Mouse (Mus musculus) embryo, embryonic 11.5 days (tissue): Measurements from ENCODE around the gene 0610012G03Rik.
"Not testable (repeated sequence)": the region's sequence is repeated elsewhere in the genome, so short reads cannot be mapped to it uniquely, and the experiment has no call there.

ENCODE experiments used
- DNase-seq: peaks from one replicate; pipeline ENCODE4 v3.0.0-alpha.2; 2012; ENCODE audit warnings: low read depth, low spot score

Gene 0610012G03Rik

DNA sequence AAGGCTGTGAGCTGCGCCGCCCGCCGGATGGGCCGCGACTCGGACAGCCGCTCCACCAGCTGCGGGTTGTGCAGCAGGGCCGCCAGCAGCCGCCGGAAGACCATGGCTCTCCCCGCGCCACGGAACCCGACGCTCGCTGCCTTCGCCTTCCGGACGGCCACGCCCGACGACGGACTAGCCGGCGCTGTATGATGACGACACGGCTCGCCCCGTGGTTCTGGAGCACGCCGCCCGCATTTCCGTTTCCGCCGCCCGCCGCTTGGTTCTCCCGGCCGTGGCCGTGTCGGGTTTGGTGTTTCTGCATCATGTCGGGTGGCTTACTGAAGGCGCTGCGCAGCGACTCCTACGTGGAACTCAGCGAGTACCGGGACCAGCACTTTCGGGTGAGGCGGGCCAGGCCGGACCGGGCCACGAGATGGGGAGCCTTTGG is at the start of gene 0610012G03Rik, which contains the start of gene Ncbp2:
TSS of gene 0610012G03Rik (minus strand) at position 150 of the 430 bp plus-strand sequence.
TSS of gene Ncbp2 (plus strand) at position 169 of the 430 bp plus-strand sequence.
- peak; percentile 93 for DNase-seq

DNA sequence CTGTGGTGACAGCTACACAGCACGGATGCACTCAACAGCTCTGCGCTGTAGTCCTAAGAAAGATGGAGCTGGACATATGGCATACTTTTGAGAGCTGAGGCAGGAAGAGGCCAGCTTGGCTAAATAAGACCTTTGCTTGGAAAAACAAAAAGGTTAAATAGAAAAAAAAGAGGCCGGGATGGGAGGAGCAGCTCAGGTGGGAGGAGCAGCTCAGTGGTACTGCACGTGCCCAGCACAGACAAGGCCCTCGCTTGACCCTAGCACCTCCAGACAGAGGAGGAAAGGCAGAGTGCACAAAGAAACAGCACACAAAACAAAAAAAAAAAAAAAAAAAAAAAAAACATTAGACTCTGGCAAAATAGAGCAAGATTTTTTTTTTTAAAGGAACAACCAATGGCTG is 48.1 kb upstream of the 0610012G03Rik start:
- no peak for DNase-seq

DNA sequence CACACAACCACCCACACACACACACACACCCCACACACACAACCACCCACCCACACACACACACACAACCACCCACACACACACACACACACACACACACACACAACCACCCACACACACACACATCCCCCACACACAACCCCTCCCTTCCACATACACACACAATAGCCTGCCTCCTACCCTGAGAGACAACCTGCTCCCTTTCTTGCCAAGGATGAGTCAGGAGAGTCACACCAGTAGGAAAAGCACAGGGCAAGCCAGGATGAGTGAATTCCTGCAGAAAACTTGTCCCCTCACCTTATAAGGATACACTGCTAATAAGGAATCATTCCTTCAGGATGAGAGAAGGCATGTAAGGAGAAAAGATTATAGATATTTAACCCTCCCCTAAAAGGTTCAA is 45.7 kb upstream of the 0610012G03Rik start:
- no peak for DNase-seq

DNA sequence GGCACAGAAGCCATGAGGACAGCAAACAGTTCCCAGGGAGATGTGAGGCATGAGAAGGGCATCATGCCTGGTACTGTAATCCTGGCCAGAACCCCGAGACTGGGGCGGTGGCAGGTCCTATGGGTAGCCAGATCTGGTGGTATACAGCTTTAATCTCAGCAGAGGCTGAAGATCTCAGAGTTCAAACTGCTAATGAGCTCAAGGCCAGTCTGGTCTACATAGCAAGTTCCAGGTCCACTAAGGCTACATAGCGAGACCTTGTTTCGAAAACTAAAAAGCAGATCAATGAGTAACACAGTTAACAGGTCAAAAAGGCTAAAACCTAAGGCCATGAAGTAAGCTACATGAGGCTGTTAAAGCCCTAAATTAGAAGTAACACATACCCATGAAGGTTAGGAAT is 44.9 kb upstream of the 0610012G03Rik start:
- no peak for DNase-seq

DNA sequence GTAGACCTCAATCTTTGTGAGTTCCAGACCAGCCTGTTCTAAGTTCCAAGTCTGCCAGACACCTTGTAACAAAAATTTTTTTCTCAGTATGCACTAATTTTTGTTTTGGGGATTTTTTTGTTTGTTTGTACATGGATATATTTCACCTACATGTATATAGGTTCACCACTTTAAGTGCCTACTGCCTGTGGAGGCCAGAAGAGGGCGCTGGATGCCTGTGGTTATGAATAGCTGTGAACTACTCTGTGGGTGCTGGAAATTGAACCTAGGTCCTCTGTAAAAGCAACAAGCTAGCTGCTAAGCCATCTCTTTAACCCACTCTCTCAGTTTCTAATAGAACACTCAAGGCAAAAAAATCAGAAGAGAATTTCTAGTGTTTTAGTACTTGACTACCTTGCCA is 43.7 kb upstream of the 0610012G03Rik start:
- no peak for DNase-seq

DNA sequence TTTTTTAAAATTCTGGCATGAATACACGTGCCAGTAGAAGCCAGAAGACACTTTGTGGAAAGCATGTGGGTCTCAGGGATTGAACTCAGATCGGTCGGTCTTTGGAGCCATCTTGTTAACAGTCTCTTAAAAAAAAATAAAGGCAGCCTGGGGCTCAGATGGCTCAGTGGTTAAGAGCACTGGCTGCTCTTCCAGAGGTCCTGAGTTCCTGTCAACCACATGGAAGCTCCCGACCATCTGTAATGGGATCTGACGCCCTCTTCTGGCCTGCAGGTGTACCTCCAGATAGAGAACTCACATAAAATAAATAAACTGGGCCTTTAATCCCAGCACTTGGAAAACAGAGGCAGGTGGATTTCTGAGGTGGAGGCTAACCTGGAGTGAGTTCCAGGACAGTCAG is 32.7 kb upstream of the 0610012G03Rik start:
- DNase-seq = no peak

DNA sequence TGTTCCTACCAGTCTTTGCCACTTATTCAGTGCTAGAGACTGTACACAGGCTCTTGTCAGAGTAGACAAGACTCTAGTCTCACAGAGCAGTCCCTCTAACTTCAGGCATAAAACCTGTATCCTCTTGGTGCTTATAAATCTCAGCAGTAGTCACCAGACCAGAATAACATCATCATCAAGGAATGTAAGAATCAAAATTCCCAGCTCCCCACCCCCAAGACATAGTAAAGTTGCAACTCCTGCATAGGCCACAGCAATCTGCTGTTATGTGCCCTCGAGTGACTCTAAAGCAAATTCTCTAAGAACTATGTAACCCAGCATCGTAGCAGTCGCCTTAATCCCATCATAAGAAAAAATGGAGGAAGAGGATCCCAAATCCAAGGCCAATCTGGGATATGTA is 31.2 kb upstream of the 0610012G03Rik start:
- DNase-seq = no peak

DNA sequence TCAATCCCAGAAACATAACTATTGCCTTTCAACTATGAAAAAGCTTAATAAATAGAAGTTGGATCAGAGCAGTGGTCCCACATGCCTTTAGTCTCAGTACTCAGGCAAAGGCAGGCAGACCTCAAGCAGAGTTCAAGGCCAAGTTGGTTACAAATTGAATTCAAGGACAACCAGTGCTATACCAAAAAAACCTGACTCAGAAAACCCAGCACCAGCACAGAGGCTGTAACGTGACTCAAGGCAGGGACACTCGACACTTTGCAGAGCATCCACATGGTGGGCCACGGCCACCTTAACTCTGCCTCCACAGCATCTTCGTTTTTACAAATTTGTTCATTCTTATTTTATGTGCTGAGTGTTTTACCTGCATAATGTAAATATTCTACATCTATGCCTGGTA is 27.0 kb upstream of the 0610012G03Rik start:
- no peak for DNase-seq

DNA sequence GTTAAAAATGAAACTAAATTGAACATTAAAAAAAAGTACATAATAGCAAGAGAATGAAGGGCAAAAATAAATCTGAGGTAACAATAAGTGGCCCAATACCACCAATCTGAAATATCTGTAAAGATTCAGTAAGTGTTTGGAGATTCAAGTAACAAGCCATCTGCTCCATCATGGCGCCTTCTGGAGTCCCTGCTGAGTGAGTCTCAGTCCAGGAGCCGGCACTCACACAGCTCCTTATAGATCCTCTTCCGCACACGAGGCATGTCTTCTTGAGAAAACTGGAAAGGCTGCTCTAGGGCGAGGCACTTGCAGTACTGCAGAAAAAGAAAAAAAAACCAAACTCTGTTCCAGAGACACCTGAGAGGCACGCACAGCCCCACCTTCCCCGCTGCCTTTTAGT is 14.9 kb upstream of the 0610012G03Rik start:
- DNase-seq = no peak

DNA sequence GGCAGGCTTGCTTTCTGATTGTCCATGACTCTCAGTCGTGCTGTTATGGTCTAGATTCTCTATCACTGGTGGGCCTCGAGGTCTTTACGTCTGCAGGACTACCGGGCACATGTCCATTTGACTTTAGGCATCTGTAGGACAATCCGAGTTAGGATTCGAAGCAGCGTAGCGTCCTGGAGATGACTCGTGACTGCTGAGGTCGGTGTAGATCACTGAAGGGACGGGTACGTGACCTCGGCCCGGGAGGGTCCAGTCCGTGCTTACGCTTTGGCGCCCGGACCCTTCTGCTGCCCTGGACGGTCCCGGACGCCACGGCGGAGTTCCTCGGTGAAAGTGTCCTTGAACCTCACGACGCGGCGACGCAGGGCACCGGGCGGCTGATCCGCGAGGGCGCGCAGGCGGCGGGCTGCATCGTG is 385 bp downstream of the 0610012G03Rik start:
- no peak for DNase-seq

DNA sequence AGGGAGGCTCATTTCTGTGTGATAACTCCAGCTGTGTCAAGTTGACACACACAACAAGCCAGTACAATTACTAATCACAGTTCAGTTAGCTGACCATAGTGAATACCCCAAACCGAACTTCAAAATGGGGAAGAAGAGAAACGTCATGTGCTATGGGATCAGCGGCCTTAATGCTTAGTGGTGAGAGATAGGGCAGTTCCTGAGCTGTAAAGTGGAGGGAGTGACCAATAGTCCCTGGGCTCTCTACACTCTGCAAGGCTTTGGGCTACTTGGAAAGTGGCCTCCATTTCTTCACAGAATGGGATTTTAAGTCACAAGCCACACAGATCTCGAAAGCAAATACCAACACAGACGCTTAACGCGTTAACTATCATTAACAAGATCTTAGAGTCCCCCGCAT is 961 bp downstream of the 0610012G03Rik start:
- DNase-seq = no peak

DNA sequence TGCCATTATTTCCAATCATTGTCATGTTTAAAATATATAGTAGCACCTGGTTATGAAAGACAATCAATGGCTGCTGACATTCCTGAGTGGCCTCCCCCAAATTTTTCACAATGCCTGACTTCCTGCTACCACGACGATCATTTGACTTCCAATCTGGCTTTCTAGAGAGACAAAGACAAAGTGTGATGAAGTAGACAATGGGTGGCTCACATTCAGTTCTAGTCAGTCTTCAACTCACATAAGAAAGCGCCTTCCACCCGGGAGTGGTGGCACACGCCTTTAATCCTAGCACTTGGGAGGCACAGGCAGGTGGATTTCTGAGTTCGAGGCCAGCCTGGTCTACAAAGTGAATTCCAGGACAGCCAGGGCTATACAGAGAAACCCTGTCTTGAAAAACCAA is 2.3 kb downstream of the 0610012G03Rik start:
- not testable (repeated sequence) for DNase-seq

DNA sequence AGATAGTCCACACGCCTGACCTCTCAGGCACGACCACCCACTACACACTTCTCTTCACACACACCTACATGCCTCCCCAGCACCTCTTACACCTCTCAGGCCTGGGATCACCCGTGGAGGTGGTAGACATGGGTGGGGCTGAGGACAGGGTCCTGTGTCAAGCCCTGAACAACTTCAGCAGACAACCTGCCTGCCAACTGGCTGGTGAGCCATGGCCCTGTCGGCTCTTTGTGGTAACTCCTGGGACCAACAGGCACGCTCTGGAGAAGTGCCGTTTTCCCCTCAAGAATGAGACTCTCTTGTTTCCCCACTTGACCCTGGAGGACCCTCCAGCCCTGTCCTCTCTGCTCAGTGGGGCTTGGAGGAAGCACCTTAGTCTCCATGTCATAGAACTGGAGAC is 2.9 kb downstream of the 0610012G03Rik start:
- DNase-seq = no peak

DNA sequence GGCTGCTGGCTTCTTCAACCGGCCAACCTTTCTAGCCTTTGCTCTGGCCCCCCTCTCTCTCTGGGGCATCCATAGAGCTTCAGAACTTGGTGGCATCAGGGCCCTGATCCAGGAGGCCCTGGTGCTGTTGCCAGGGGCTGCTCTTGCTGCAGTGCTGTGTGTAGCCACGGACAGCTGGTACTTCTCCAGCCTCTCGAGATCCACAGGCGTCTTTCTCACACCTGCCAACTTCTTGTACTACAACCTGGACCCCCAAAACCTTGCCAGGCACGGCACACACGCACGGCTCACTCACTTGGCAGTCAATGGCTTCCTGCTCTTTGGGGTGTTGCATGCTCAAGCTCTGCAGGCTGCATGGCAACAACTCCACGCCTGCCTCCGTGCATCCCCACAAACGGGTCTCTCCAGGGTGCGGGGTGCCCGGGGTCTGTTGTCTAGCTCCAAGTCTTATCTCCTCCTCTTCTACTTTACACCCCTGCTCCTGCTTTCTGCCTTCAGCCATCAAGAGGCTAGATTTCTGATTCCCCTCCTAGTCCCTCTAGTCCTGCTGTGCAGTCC is 3.5 kb downstream of the 0610012G03Rik start:
- no peak for DNase-seq

DNA sequence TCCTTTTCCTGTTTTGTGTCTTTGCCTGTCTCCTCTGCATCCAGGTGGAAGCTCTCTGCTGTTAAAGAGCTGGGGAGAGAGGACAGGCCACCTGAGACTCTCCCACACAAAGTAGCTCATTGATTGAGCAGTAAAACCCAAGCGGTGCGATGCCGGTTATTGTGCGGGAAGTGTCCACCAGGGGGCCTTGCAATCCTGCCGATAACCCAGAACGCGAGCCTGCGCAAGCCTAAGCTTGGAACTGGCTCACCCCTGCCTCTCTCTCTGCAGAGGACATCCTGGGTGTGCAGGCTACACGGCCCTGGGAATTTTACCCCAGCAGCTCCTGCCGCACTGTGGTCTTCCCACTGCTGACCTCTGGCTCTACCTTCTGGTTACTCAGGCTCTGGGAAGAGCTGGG is 4.3 kb downstream of the 0610012G03Rik start:
- DNase-seq = peak; percentile 43

DNA sequence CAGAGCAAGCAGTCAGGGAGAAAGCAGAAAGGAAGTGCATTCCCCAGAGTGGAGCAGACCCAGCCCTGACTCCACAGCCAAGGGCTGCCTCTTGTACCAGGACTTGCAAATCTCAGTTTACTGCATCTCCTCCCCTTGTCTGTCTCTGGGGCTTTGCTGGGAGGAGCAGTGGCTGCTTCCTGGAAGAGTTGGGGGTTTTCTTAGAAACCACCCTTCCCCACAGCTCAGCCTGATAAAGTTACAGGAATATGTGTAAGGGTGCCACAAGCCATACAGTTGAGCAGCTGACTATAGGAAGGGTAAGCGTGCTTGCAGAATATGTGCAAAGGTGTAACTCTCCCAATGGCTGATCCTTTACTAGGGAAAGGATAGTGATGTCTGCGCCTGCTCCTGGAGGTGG is 7.7 kb downstream of the 0610012G03Rik start:
- no peak for DNase-seq

DNA sequence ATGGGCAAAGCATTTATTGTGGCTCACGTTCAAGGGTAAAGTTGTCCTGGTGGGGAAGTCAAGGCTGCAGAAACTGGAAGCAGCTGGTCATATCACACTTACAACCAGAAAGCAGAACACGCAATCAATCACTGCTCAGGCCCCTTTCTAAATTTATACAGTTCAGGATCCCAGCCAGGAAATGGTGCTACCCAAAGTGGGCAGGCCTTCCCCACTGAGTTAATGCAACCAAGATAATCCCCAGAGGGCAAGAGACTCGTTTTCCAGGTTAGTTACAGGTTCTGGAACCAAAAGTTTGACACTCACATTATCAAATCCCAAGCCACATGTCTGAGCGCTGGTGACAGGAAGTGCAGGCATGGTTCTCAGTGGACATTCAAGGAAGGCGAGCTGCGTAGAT is 9.4 kb downstream of the 0610012G03Rik start:
- no peak for DNase-seq

DNA sequence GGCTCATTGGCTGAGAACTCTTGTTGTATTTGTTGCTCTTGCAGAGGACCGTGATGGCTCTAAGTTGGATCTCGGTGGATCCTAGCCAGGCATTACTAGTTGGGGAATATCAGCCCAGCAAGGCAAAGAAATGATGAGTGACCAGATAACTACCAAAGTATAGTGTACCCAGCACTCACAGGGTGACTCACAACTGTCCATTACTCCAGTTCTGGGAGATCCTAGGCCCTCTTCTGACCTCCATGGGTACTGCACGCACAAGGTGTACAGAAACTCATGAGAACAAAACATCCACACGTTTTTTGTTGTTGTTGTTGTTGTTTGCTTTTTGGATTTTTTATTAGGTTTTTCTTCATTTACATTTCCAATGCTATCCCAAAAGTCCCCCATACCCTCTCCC is 11.7 kb downstream of the 0610012G03Rik start:
- no peak for DNase-seq

DNA sequence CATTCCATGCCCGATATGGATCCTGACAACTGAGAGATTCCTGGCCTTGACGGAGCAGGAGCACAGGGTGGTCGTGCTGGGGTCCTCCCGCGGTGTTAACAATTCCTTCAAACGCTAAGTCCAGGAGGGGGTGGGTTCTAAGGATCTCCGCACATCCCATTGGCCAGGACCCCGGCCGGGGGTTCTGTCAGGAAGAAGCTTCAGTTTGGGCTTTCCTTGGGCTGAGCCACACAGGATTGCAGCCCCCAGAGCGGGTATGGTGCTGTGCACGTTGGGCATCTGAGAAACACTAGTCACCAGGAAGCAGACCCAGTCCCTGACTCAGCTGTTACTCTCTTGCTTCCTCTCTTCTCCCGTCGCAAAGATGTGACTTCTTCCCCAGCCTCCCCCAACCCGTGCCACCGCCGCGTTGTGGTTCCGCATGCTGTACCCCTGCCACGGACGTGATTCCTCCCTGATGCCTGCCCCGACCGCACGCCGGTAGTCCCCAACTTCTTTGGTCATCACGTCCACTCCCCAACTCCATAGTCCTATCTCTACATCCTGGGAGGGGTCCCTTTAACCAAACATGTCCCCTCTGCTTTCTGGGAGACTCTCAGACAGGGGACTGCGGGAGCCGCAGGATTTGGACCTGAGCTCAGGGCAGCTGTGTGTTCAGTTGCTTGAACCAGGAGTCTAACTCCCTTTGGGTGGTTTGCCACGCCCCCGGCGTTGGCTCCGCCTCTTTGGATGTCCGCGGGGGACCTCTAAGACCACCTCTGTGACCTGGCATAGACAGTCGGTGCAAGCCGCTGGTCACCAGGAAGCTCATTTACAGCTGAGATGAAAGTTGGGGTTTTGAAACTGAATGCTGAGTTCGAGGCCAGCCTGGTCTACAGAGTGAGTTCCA is 13.0 kb downstream of the 0610012G03Rik start:
- DNase-seq = no peak

DNA sequence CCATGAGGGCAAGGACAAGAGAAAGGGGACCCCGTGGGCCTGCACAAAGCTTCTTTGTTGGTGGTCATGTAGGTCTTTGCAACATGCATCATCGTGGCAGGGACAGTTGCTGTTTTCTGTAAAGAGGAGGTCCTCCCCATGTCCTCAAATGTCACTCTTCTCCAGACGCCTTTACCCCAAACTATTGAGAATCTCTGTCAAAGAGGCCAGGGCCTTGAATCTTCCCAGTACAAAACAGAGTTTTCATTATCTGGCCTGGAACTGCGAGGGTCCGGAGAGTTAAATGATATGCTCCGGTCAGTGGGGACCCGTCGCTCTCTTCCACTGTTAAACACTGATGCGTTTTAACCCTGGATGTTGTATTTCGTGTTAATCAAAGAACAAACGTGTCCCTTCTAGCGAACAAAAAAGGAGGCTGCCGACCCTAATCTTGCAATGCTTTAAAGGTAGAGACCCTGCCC is 13.7 kb downstream of the 0610012G03Rik start:
- no peak for DNase-seq

DNA sequence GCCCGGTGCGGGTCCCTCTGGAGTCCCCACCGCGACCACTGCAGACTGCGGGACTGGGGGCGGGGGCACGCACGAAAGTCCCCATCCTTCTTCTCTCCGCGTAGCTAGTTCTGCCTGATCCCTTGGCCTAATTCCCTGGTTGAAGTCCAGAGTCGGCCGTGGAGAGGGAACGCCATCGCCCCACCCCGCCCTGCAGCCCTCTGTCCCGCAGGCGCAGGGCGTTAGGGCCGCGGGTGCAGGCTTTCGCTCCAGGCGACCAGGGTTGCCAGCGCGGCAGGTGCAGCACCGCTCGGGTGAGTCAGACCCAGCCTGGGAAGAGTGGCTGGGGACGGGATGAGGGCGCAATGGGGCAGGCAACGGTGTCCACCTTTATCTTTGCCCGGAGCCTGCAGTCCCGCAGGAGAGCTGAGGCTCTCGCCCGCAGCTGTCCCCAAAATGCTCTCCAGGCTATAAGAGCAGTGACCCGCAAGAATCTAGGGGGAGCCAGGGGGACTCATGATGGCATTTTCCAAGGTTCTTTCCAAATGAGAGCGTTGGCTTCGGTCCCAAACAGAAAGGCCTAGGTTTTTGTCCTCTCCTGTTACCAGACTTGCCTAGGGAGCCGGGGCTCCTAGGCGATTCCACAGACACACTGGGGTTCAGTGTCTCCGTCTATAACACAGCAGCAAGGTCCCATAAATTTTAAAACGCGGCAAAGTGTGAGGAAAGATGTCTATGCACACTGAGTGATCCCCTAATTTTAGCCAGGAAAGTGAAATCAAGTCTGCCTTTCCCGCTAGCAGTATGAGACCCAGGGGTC is 14.3 kb downstream of the 0610012G03Rik start, which contains the start of gene Pigz:
TSS of gene Pigz (plus strand) at position 101 of the 799 bp plus-strand sequence.
- DNase-seq = no peak
